Mouse (Mus musculus) hindbrain, embryonic 10.5 days (tissue): ENCODE measurements around the gene 4921524J17Rik. TPM values are rescaled to one million over a fixed set of nuclear protein-coding genes. Genes with fewer than 3 reads are reported as not detected.

Experiments used
- DNase-seq: peaks from one replicate; pipeline ENCODE4 v3.0.0-alpha.2; 2017; ENCODE audit warnings: low spot score
- H3K27ac ChIP-seq: fragments of 300-500 bp; sonication (generic); 2 replicates; pipeline ENCODE4 v1.5.1; 2016; ENCODE audit warnings: mild to moderate bottlenecking, moderate library complexity
- H3K27me3 ChIP-seq: fragments of 300-500 bp; sonication (generic); 2 replicates; pipeline ENCODE4 v1.6.1; 2016; ENCODE audit warnings: mild to moderate bottlenecking; ENCODE audit not compliant: poor library complexity, insufficient read depth, severe bottlenecking
- H3K36me3 ChIP-seq: fragments of 300-500 bp; sonication (generic); 2 replicates; pipeline ENCODE4 v1.6.1; 2016; ENCODE audit warnings: mild to moderate bottlenecking, moderate library complexity
- H3K4me1 ChIP-seq: fragments of 300-500 bp; sonication (generic); replicated peaks from 2 replicates; pipeline ENCODE4 v1.6.1; 2016; ENCODE audit warnings: mild to moderate bottlenecking
- H3K4me3 ChIP-seq: fragments of 300-500 bp; sonication (generic); 2 replicates; pipeline ENCODE4 v1.5.1; 2016; ENCODE audit warnings: mild to moderate bottlenecking, moderate library complexity
- H3K9me3 ChIP-seq: fragments of 300-500 bp; sonication (generic); 2 replicates; pipeline ENCODE4 v1.6.1; 2016; ENCODE audit warnings: mild to moderate bottlenecking, moderate library complexity
- WGBS: fragments of 180-500 bp; shearing (Covaris S2); methylation state at CpG from one replicate; pipeline ENCODE4 v1.1.7; 2016; 5-methylcytosine and 5-hydroxymethylcytosine counted together
- polyA plus RNA-seq: library from polyadenylated mRNA; unstranded; fragments of >200 nt; fragmentation: Nextera tagmentation; extraction: Ambion mirVana; gene quantifications from 2 replicates; pipeline ENCODE4 v1.2.1, GENCODE M21; 2016

Gene 4921524J17Rik
- polyA plus RNA-seq, 1 experiment from 2014 or later, result 42.9 TPM

GRCm38 (mm10) chr8:85395681-85396431 lies 36.8 kb downstream of the 4921524J17Rik start:
- Histone ChIP-seq H3K9me3 (no peaks in the 10 kb centered on the region), H3K27me3 (no peaks in the 10 kb centered on the region), H3K4me1 (no peaks in the 10 kb centered on the region), H3K4me3 (no peak overlapping the region), H3K36me3 (no peaks in the 10 kb centered on the region), H3K27ac (no peak overlapping the region)
- 88% methylated on average over 8 of the region's 8 CpGs for WGBS
- no peak for DNase-seq

- no peak for DNase-seq
- Histone ChIP-seq H3K4me1 (no peaks in the 10 kb centered on the region), H3K36me3 (no peaks in the 10 kb centered on the region), H3K4me3 (no peak overlapping the region), H3K27ac (no peak overlapping the region), H3K9me3 (no peaks in the 10 kb centered on the region), H3K27me3 (no peaks in the 10 kb centered on the region)
- 84% methylated on average over 3 of the region's 3 CpGs for WGBS
These were observed 37.6 kb downstream of the 4921524J17Rik start for GRCm38 (mm10) chr8:85395017-85395416.

GRCm38 (mm10) chr8:85393199-85393598 lies 39.4 kb downstream of the 4921524J17Rik start:
- WGBS, result 95% methylated on average over 6 of the region's 6 CpGs
- H3K9me3 ChIP-seq, result no peaks in the 10 kb centered on the region

GRCm38 (mm10) chr8:85391438-85391837 lies 41.2 kb downstream of the 4921524J17Rik start:
- no peak for DNase-seq

More at GRCm38 (mm10) chr8:85393199-85393598, 39.4 kb downstream of the 4921524J17Rik start:
- no peaks in the 10 kb centered on the region for H3K27me3 ChIP-seq
- H3K27ac ChIP-seq, result no peak overlapping the region
- no peaks in the 10 kb centered on the region for H3K36me3 ChIP-seq
- H3K4me1 ChIP-seq, result no peaks in the 10 kb centered on the region
- no peak overlapping the region for H3K4me3 ChIP-seq
- DNase-seq, result no peak

GRCm38 (mm10) chr8:85386205-85386604 lies 46.4 kb downstream of the 4921524J17Rik start, which contains the start of gene Mylk3:
Gene Mylk3, minus strand, starts transcription at chr8:85386345.
- H3K27ac ChIP-seq, result no peak within 1 kb of the TSS
- 90% methylated on average over 6 of the region's 6 CpGs for WGBS
- no peak within 1 kb of the TSS for H3K4me3 ChIP-seq
- H3K36me3 ChIP-seq, result no peaks in the 10 kb centered on the region
- H3K4me1 ChIP-seq, result no peaks in the 10 kb centered on the region
- no peak for DNase-seq
- H3K27me3 ChIP-seq, result no peaks in the 10 kb centered on the region
- H3K9me3 ChIP-seq, result no peaks in the 10 kb centered on the region

More at GRCm38 (mm10) chr8:85391438-85391837, 41.2 kb downstream of the 4921524J17Rik start:
- no peaks in the 10 kb centered on the region for H3K9me3 ChIP-seq
- H3K27ac ChIP-seq, result no peak overlapping the region
- H3K36me3 ChIP-seq, result no peaks in the 10 kb centered on the region
- H3K4me3 ChIP-seq, result no peak overlapping the region
- H3K4me1 ChIP-seq, result no peaks in the 10 kb centered on the region
- WGBS, result 80% methylated on average over 1 of the region's 1 CpGs
- H3K27me3 ChIP-seq, result no peaks in the 10 kb centered on the region

GRCm38 (mm10) chr8:85381926-85382325 lies 50.7 kb downstream of the 4921524J17Rik start:
- H3K27me3 ChIP-seq, result no peaks in the 10 kb centered on the region
- WGBS, result 78% methylated on average over 4 of the region's 4 CpGs
- no peak overlapping the region for H3K4me3 ChIP-seq
- no peaks in the 10 kb centered on the region for H3K9me3 ChIP-seq
- no peak overlapping the region for H3K27ac ChIP-seq
- H3K36me3 ChIP-seq, result no peaks in the 10 kb centered on the region
- DNase-seq, result no peak
- peaks cover 18% of the 10 kb centered on the region; the same call in 1 of the 2 replicates for H3K4me1 ChIP-seq

- no peak for DNase-seq
- Histone ChIP-seq H3K27ac (peak overlapping the region; percentile 63), H3K27me3 (no peaks in the 10 kb centered on the region), H3K9me3 (no peaks in the 10 kb centered on the region), H3K4me1 (peaks cover 18% of the 10 kb centered on the region; the same call in 1 of the 2 replicates), H3K36me3 (no peaks in the 10 kb centered on the region), H3K4me3 (no peak overlapping the region)
- WGBS, result 80% methylated on average over 8 of the region's 8 CpGs
These were observed 51.8 kb downstream of the 4921524J17Rik start for GRCm38 (mm10) chr8:85380824-85381209.

- no peaks in the 10 kb centered on the region for H3K9me3 ChIP-seq
- peaks cover 18% of the 10 kb centered on the region; the same call in 1 of the 2 replicates for H3K4me1 ChIP-seq
- H3K27me3 ChIP-seq, result no peaks in the 10 kb centered on the region
- 77% methylated on average over 10 of the region's 10 CpGs for WGBS
- H3K27ac ChIP-seq, result peak overlapping the region; percentile 63
- H3K4me3 ChIP-seq, result no peak overlapping the region
- no peaks in the 10 kb centered on the region for H3K36me3 ChIP-seq
- no peak for DNase-seq
These were observed 52.4 kb downstream of the 4921524J17Rik start for GRCm38 (mm10) chr8:85380123-85380823.

- no peaks in the 10 kb centered on the region for H3K27me3 ChIP-seq
- DNase-seq, result peak; percentile 6
- H3K27ac ChIP-seq, result no peak overlapping the region
- 30% methylated on average over 2 of the region's 2 CpGs for WGBS
- peaks cover 18% of the 10 kb centered on the region; the same call in 1 of the 2 replicates for H3K4me1 ChIP-seq
- H3K9me3 ChIP-seq, result no peaks in the 10 kb centered on the region
- no peak overlapping the region for H3K4me3 ChIP-seq
- no peaks in the 10 kb centered on the region for H3K36me3 ChIP-seq
These were observed 53.4 kb downstream of the 4921524J17Rik start for GRCm38 (mm10) chr8:85379142-85379781.

GRCm38 (mm10) chr8:85376516-85376915 lies 56.1 kb downstream of the 4921524J17Rik start:
- no peaks in the 10 kb centered on the region for H3K27me3 ChIP-seq
- DNase-seq, result no peak
- no peak overlapping the region for H3K27ac ChIP-seq
- peaks cover 18% of the 10 kb centered on the region; the same call in 1 of the 2 replicates for H3K4me1 ChIP-seq
- no peaks in the 10 kb centered on the region for H3K36me3 ChIP-seq
- no peaks in the 10 kb centered on the region for H3K9me3 ChIP-seq
- H3K4me3 ChIP-seq, result no peak overlapping the region
- 68% methylated on average over 3 of the region's 3 CpGs for WGBS

- Histone ChIP-seq H3K9me3 (no peaks in the 10 kb centered on the region), H3K4me3 (no peak overlapping the region), H3K4me1 (peaks cover 4% of the 10 kb centered on the region; the same call in 1 of the 2 replicates), H3K36me3 (no peaks in the 10 kb centered on the region), H3K27ac (no peak overlapping the region), H3K27me3 (no peaks in the 10 kb centered on the region)
- 66% methylated on average over 4 of the region's 4 CpGs for WGBS
- DNase-seq, result no peak
These were observed 58.3 kb downstream of the 4921524J17Rik start for GRCm38 (mm10) chr8:85374286-85374685.

GRCm38 (mm10) chr8:85373435-85374039 lies 59.1 kb downstream of the 4921524J17Rik start:
- Histone ChIP-seq H3K27ac (no peak overlapping the region), H3K36me3 (no peaks in the 10 kb centered on the region), H3K9me3 (no peaks in the 10 kb centered on the region), H3K4me1 (no peaks in the 10 kb centered on the region), H3K27me3 (no peaks in the 10 kb centered on the region), H3K4me3 (no peak overlapping the region)
- 79% methylated on average over 5 of the region's 5 CpGs for WGBS
- no peak for DNase-seq
